Comparison of ENCODE assay signal across 20 mouse cellular contexts in genomic region chr4:104443775-104444174, GRCm38 (mm10).
A peak's percentile ranks its signal among the peaks of the same experiment; 100 is the strongest.
DNase-seq lines count a peak whose midpoint lies in the region; ATAC-seq and TF ChIP-seq lines count a peak whose summit lies in the region.
"Had no signal": no experiment of that assay in that cellular context is flagged by ENCODE, and none has a peak within 500 bp of the region (broad histone marks: within the 10 kb centered on the region; RNA-seq: fewer than 3 reads in every experiment).

No protein-coding gene starts in this region.

- WGBS in midbrain, embryonic 12.5 days, result 41% methylated on average over 8 of the region's 8 CpGs
- WGBS in midbrain, embryonic 16.5 days, result 42% methylated on average over 8 of the region's 8 CpGs
- 44% methylated on average over 8 of the region's 8 CpGs for WGBS in midbrain, embryonic 15.5 days

- no peak for DNase-seq in gastrocnemius, adult 2 months
- DNase-seq in gastrocnemius, adult 8-10 months (ENCODE audit: low spot score in 2 of 2), result no peak
- peak; percentile 55 to 70 for DNase-seq in cerebellum, postnatal 14 days
- no peak for DNase-seq in urinary bladder, postnatal 10 days (ENCODE audit: low spot score)
- DNase-seq in right cerebral cortex, postnatal 36 days (ENCODE audit: low spot score in 2 of 2), result no peak
- DNase-seq: adrenal gland, postnatal 25 days; forebrain, postnatal 0 days; heart, postnatal 10 days; kidney, adult 9 months; kidney, postnatal 4 days; spleen, adult 18-20 months; thymus, postnatal 25 days had no signal

- H3K4me3 ChIP-seq in gastrocnemius, adult 2 months, result no peak overlapping the region
- no peak overlapping the region for H3K4me3 ChIP-seq in midbrain, embryonic 12.5 days
- H3K4me3 ChIP-seq in midbrain, embryonic 16.5 days (ENCODE audit: low read depth, low read length), result no peak overlapping the region
- H3K4me3 ChIP-seq in midbrain, embryonic 15.5 days, result no peak overlapping the region
- H3K4me3 ChIP-seq: embryonic facial prominence, embryonic 15.5 days; limb, embryonic 13.5 days had no signal

- ATAC-seq in midbrain, embryonic 12.5 days (ENCODE audit: low FRiP score, low read depth), result no peak
- ATAC-seq in midbrain, embryonic 16.5 days, result no peak; the same call in 1 of the 2 replicates
- no peak for ATAC-seq in midbrain, embryonic 15.5 days (replicated peaks)

- H3K27me3 ChIP-seq in midbrain, embryonic 12.5 days, result no peaks in the 10 kb centered on the region
- H3K27me3 ChIP-seq in midbrain, embryonic 16.5 days (ENCODE audit: control insufficient read depth, insufficient read depth, low read depth, low read length), result no peaks in the 10 kb centered on the region
- no peaks in the 10 kb centered on the region for H3K27me3 ChIP-seq in midbrain, embryonic 15.5 days (replicated peaks)
- H3K27me3 ChIP-seq: CH12.LX; embryonic facial prominence, embryonic 15.5 days; limb, embryonic 13.5 days had no signal

- no peak overlapping the region for H3K9ac ChIP-seq in midbrain, embryonic 12.5 days (replicated peaks)
- H3K9ac ChIP-seq in midbrain, embryonic 16.5 days (ENCODE audit: low read depth, low read length), result no peak overlapping the region
- H3K9ac ChIP-seq in midbrain, embryonic 15.5 days, result no peak overlapping the region
- H3K9ac ChIP-seq: embryonic facial prominence, embryonic 15.5 days; forebrain, postnatal 0 days; limb, embryonic 13.5 days; liver, embryonic 14.5 days had no signal

- intact Hi-C loops in gastrocnemius, adult 2 months (cut with DNase I), result no loop called here

- peak overlapping the region; percentile 20; the same call in 1 of the 2 replicates for H3K27ac ChIP-seq in gastrocnemius, adult 2 months
- H3K27ac ChIP-seq in midbrain, embryonic 12.5 days (replicated peaks), result 0 out of 2 replicates have a peak overlapping the region, but pooled peaks have one; percentile 26
- H3K27ac ChIP-seq in midbrain, embryonic 16.5 days (ENCODE audit: low read length), result no peak overlapping the region
- peak overlapping the region; percentile 17; the same call in 1 of the 2 replicates for H3K27ac ChIP-seq in midbrain, embryonic 15.5 days
- H3K27ac ChIP-seq: embryonic facial prominence, embryonic 15.5 days; limb, embryonic 13.5 days; liver, embryonic 14.5 days had no signal

- H3K9me3 ChIP-seq in midbrain, embryonic 12.5 days, result no peaks in the 10 kb centered on the region
- H3K9me3 ChIP-seq in midbrain, embryonic 16.5 days (replicated peaks; ENCODE audit: control insufficient read depth, low read length, poor library complexity, severe bottlenecking), result no peaks in the 10 kb centered on the region
- H3K9me3 ChIP-seq in midbrain, embryonic 15.5 days, result no peaks in the 10 kb centered on the region
- H3K9me3 ChIP-seq: embryonic facial prominence, embryonic 15.5 days; limb, embryonic 13.5 days had no signal

- peaks cover 16% of the 10 kb centered on the region for H3K4me1 ChIP-seq in midbrain, embryonic 12.5 days
- peaks cover 32% of the 10 kb centered on the region for H3K4me1 ChIP-seq in midbrain, embryonic 16.5 days (ENCODE audit: control insufficient read depth, insufficient read depth, low read length)
- H3K4me1 ChIP-seq in midbrain, embryonic 15.5 days, result peaks cover 23% of the 10 kb centered on the region
- H3K4me1 ChIP-seq: embryonic facial prominence, embryonic 15.5 days had no signal

- peak; percentile 3; the same call in 1 of the 2 replicates for TF ChIP-seq CTCF in gastrocnemius, adult 2 months (IDR thresholded peaks at IDR 0.05)

- no peak overlapping the region for H3K4me2 ChIP-seq in midbrain, embryonic 12.5 days (replicated peaks)
- H3K4me2 ChIP-seq in midbrain, embryonic 16.5 days (ENCODE audit: low read length), result no peak overlapping the region
- no peak overlapping the region for H3K4me2 ChIP-seq in midbrain, embryonic 15.5 days
- H3K4me2 ChIP-seq: embryonic facial prominence, embryonic 15.5 days; heart, embryonic 11.5 days; limb, embryonic 13.5 days had no signal

- no peaks in the 10 kb centered on the region for H3K36me3 ChIP-seq in midbrain, embryonic 12.5 days
- H3K36me3 ChIP-seq in midbrain, embryonic 16.5 days (ENCODE audit: control insufficient read depth, insufficient read depth, low read length), result no peaks in the 10 kb centered on the region
- H3K36me3 ChIP-seq in midbrain, embryonic 15.5 days (replicated peaks), result no peaks in the 10 kb centered on the region
- H3K36me3 ChIP-seq: embryonic facial prominence, embryonic 15.5 days; limb, embryonic 13.5 days had no signal

Comparison
In these comparisons a context has a peak if more than half of its experiments do, and no peak if none do; other contexts are left out.
1. DNase-seq: peak in cerebellum, postnatal 14 days (2 of 2); none in gastrocnemius, adult 2 months (single experiment), gastrocnemius, adult 8-10 months (0 of 2), urinary bladder, postnatal 10 days (single experiment) and right cerebral cortex, postnatal 36 days (0 of 2).